Mouse (Mus musculus) brain, embryonic 14.5 days (tissue): ENCODE data around the gene Agbl1.

Experiments used
- CTCF ChIP-seq: fragments of 200-500 bp; IDR thresholded peaks from 2 replicates; pipeline ENCODE4 v1.5.1; 2012; ENCODE audit warnings: inconsistent platforms, mild to moderate bottlenecking, moderate library complexity, borderline replicate concordance; ENCODE audit not compliant: insufficient read depth, insufficient read length; ENCODE audit errors: extremely low read depth
- POLR2A ChIP-seq: fragments of 200-500 bp; IDR thresholded peaks from 2 replicates; pipeline ENCODE4 v1.6.1; 2012; ENCODE audit warnings: mild to moderate bottlenecking, inconsistent platforms, borderline replicate concordance; ENCODE audit not compliant: poor library complexity, insufficient read depth, insufficient read length, severe bottlenecking; ENCODE audit errors: extremely low read depth

DNA sequence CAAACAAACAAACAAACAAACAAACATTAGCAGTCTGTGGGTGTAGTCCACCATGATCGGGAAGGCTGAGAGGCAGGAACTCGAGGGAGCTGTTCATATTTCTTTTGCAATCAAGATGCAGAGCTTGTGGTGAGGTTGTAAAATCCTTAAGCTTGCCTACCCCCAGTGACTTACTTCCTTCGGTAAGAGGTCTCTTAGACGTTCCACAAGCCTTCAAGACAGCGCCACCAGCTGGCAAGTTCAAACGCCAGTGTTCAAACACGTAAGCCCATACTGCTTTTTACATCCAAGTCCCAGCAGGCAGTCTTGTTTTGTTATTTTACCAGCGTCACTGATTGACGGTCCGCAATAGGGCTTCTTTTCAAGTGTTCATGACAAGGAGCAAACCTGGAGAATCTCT lies 123.8 kb downstream of the Agbl1 start:
- peak; percentile 24; the same call in 1 of the 2 replicates for TF ChIP-seq CTCF
- TF ChIP-seq POLR2A, result no peak
